In genomic region chr11:62921052-62921977, GRCm38 (mm10) we compare ENCODE assay signal across 8 mouse cellular contexts. TPM values are rescaled to one million over a fixed set of nuclear protein-coding genes. Genes with fewer than 3 reads are reported as not detected.
DNase-seq lines count a peak whose midpoint lies in the region; ATAC-seq lines count a peak whose summit lies in the region.

No protein-coding gene starts in this region.

- no peaks in the 10 kb centered on the region for H3K27me3 ChIP-seq in forebrain, embryonic 15.5 days

- H3K27ac ChIP-seq in forebrain, embryonic 15.5 days (replicated peaks), result peak overlapping the region; percentile 44; the same call in 1 of the 2 replicates

- H3K9me3 ChIP-seq in forebrain, embryonic 15.5 days, result no peaks in the 10 kb centered on the region

- H3K36me3 ChIP-seq in forebrain, embryonic 15.5 days, result no peaks in the 10 kb centered on the region

- peak overlapping the region; percentile 36 for H3K4me2 ChIP-seq in forebrain, embryonic 15.5 days (replicated peaks)

- DNase-seq in ES-CJ7 (ENCODE audit: low read depth, low spot score), result peak; percentile 92
- peak; percentile 86 for DNase-seq in heart, postnatal 25 days (ENCODE audit: low spot score)
- peak; percentile 87 to 94 for DNase-seq in layer of hippocampus, adult 18-20 months (ENCODE audit: low spot score in 2 of 2)
- peak; percentile 92 to 94 for DNase-seq in lung, adult 18-20 months
- peak; percentile 95 for DNase-seq in ovary, postnatal 10 days (ENCODE audit: low spot score)
- DNase-seq in thymus, postnatal 14 days, result peak; percentile 59

- WGBS in forebrain, embryonic 15.5 days, result 33% methylated on average over 25 of the region's 25 CpGs

- ATAC-seq in cerebellum, adult (ENCODE audit: insufficient number of reproducible peaks, low FRiP score, low TSS enrichment), result peak; percentile 82
- peak; percentile 94 for ATAC-seq in forebrain, embryonic 15.5 days (replicated peaks)

- intact Hi-C loops in heart, postnatal 25 days (cut with DNase I), result loop anchor here (1.0 to 5.0 kb wide), 3 partner anchors 76 to 243 kb away; no protein-coding TSS in a partner anchor

- peak overlapping the region; percentile 4; the same call in 1 of the 2 replicates for H3K9ac ChIP-seq in forebrain, embryonic 15.5 days (replicated peaks)

- H3K4me1 ChIP-seq in forebrain, embryonic 15.5 days, result peaks cover 9% of the 10 kb centered on the region; the same call in 1 of the 2 replicates

- H3K4me3 ChIP-seq in forebrain, embryonic 15.5 days, result peak overlapping the region; percentile 31

RNA-seq across cellular contexts. Expression of gene Cdrt4, which starts 29.7 kb away (rescaled TPM):
- not detected in 2 replicates for polyA plus RNA-seq in forebrain, embryonic 15.5 days (2015; fragmentation: Nextera tagmentation; extraction: Ambion mirVana)
- not detected for total RNA-seq in heart, postnatal 25 days (2021)
- not detected for total RNA-seq in layer of hippocampus, adult 18-20 months (2021)

RNA-seq across cellular contexts. Expression of gene Tvp23b, which starts 42.1 kb away (rescaled TPM):
- 51.3 and 59.1 TPM in 2 replicates for polyA plus RNA-seq in forebrain, embryonic 15.5 days (2015; fragmentation: Nextera tagmentation; extraction: Ambion mirVana)
- total RNA-seq in heart, postnatal 25 days (2021), result 10 to 100 TPM; 20.4 to 23.6 TPM
- 10 to 100 TPM; 35.9 to 37.4 TPM for total RNA-seq in layer of hippocampus, adult 18-20 months (2021)

Comparison
In these comparisons a context has a peak if more than half of its experiments do, and no peak if none do; other contexts are left out.
1. Peak in every context shown above with its lines: DNase-seq, ATAC-seq, H3K4me3 ChIP-seq and H3K27ac ChIP-seq.